Mouse (Mus musculus) heart, postnatal 0 days (tissue): ENCODE data around the gene Muc1. TPM values are rescaled to one million over a fixed set of nuclear protein-coding genes. Genes with fewer than 3 reads are reported as not detected.

Experiments used
- ATAC-seq: fragments of 200-750 bp; cut with Nextera tagmentation; 2 replicates; pipeline ENCODE4 v1.8.0; 2017; ENCODE audit warnings: low read depth, moderate number of reproducible peaks, moderate library complexity; ENCODE audit not compliant: insufficient read depth
- DNase-seq: peaks from one replicate; pipeline ENCODE4 v3.0.0-alpha.2; 2016; ENCODE audit warnings: low spot score
- H3K27ac ChIP-seq: fragments of 300-500 bp; sonication (generic); 2 replicates; pipeline ENCODE4 v1.5.1; 2014; ENCODE audit warnings: low read depth, mild to moderate bottlenecking
- H3K27me3 ChIP-seq: fragments of 300-500 bp; sonication (generic); 2 replicates; pipeline ENCODE4 v1.6.1; 2014; ENCODE audit warnings: low read length, mixed read lengths; ENCODE audit not compliant: control insufficient read depth, insufficient read depth
- H3K36me3 ChIP-seq: fragments of 300-500 bp; sonication (generic); replicated peaks from 2 replicates; pipeline ENCODE4 v1.6.1; 2014; ENCODE audit warnings: low read length, mixed read lengths; ENCODE audit not compliant: control insufficient read depth, insufficient read depth
- H3K4me1 ChIP-seq: fragments of 300-500 bp; sonication (generic); 2 replicates; pipeline ENCODE4 v1.6.1; 2014; ENCODE audit warnings: antibody characterized with exemption; ENCODE audit not compliant: control insufficient read depth, insufficient read depth
- H3K4me2 ChIP-seq: fragments of 300-500 bp; sonication (generic); 2 replicates; pipeline ENCODE4 v1.6.1; 2014; ENCODE audit warnings: low read depth, mild to moderate bottlenecking, low read length, moderate library complexity
- H3K4me3 ChIP-seq: fragments of 300-500 bp; sonication (generic); 2 replicates; pipeline ENCODE4 v1.5.1; 2014; ENCODE audit warnings: low read depth, low read length
- H3K9ac ChIP-seq: fragments of 300-500 bp; sonication (generic); replicated peaks from 2 replicates; pipeline ENCODE4 v1.6.1; 2014; ENCODE audit warnings: low read depth, low read length, mixed read lengths
- H3K9me3 ChIP-seq: fragments of 300-500 bp; sonication (generic); replicated peaks from 2 replicates; pipeline ENCODE4 v1.6.1; 2016; ENCODE audit warnings: low read length; ENCODE audit not compliant: control insufficient read depth
- CTCF ChIP-seq: IDR thresholded peaks from 2 replicates; pipeline ENCODE4 v1.5.1; 2016; ENCODE audit warnings: antibody characterized with exemption, control low read depth, low read depth
- EP300 ChIP-seq: IDR thresholded peaks from 2 replicates; pipeline ENCODE4 v1.6.1; 2016; ENCODE audit warnings: antibody characterized with exemption, low read depth
- WGBS: fragments of 180-500 bp; shearing (Covaris S2); extraction: QIAGEN DNeasy Blood & Tissue Kit; methylation state at CpG from one replicate; pipeline ENCODE4 v1.1.7; 2014; 5-methylcytosine and 5-hydroxymethylcytosine counted together
- polyA plus RNA-seq: library from polyadenylated mRNA; unstranded; fragments of >200 nt; fragmentation: Nextera tagmentation; extraction: Ambion mirVana; gene quantifications from 2 replicates; pipeline ENCODE4 v1.2.1, GENCODE M21; 2015
- total RNA-seq: library from RNA; depleted of rRNA; stranded (reverse); fragments of >200 nt; gene quantifications from 2 replicates; pipeline ENCODE4 v1.2.3, GENCODE M21; 2014; ENCODE audit warnings: low replicate concordance

Gene Muc1
- total and polyA plus RNA-seq, 2 experiments from 2014 or later, result 0.20 TPM; not detected in 1

GRCm38 (mm10) chr3:89262417-89262816, 33.6 kb downstream of the Muc1 start:
- no peak overlapping the region for H3K4me2 ChIP-seq
- peak; percentile 44 for DNase-seq
- no peaks in the 10 kb centered on the region for H3K36me3 ChIP-seq
- peak overlapping the region; percentile 50 for H3K27ac ChIP-seq
- WGBS, result 47% methylated on average over 10 of the region's 10 CpGs
- no peak overlapping the region for H3K4me3 ChIP-seq
- ATAC-seq, result peak; percentile 49
- H3K27me3 ChIP-seq, result no peaks in the 10 kb centered on the region
- TF ChIP-seq CTCF (no peak), EP300 (no peak)
- peaks cover 11% of the 10 kb centered on the region; the same call in 1 of the 2 replicates for H3K4me1 ChIP-seq
- no peaks in the 10 kb centered on the region for H3K9me3 ChIP-seq
- no peak overlapping the region for H3K9ac ChIP-seq

- Histone ChIP-seq H3K9me3 (no peaks in the 10 kb centered on the region), H3K27ac (peak overlapping the region; percentile 52; the same call in 1 of the 2 replicates), H3K4me1 (peaks cover 24% of the 10 kb centered on the region), H3K4me3 (peak overlapping the region; percentile 68), H3K36me3 (peaks cover 3% of the 10 kb centered on the region; the same call in 1 of the 2 replicates), H3K9ac (peak overlapping the region; percentile 71), H3K27me3 (no peaks in the 10 kb centered on the region), H3K4me2 (peak overlapping the region; percentile 83)
- WGBS, result 1% methylated on average over 20 of the region's 20 CpGs
- DNase-seq (peak; percentile 76), ATAC-seq (peak; percentile 76)
- no peak for TF ChIP-seq CTCF
- TF ChIP-seq EP300, result no peak
These were observed 37.6 kb downstream of the Muc1 start for GRCm38 (mm10) chr3:89266439-89266893.

GRCm38 (mm10) chr3:89268916-89269315, 40.1 kb downstream of the Muc1 start:
- Histone ChIP-seq H3K9ac (no peak overlapping the region), H3K27ac (no peak overlapping the region), H3K4me1 (peaks cover 20% of the 10 kb centered on the region), H3K36me3 (peaks cover 23% of the 10 kb centered on the region), H3K27me3 (no peaks in the 10 kb centered on the region), H3K9me3 (no peaks in the 10 kb centered on the region), H3K4me3 (no peak overlapping the region), H3K4me2 (no peak overlapping the region)
- TF ChIP-seq CTCF, result no peak
- no peak for TF ChIP-seq EP300
- ATAC-seq (no peak), DNase-seq (no peak)
- WGBS, result 72% methylated on average over 8 of the region's 8 CpGs

DNA sequence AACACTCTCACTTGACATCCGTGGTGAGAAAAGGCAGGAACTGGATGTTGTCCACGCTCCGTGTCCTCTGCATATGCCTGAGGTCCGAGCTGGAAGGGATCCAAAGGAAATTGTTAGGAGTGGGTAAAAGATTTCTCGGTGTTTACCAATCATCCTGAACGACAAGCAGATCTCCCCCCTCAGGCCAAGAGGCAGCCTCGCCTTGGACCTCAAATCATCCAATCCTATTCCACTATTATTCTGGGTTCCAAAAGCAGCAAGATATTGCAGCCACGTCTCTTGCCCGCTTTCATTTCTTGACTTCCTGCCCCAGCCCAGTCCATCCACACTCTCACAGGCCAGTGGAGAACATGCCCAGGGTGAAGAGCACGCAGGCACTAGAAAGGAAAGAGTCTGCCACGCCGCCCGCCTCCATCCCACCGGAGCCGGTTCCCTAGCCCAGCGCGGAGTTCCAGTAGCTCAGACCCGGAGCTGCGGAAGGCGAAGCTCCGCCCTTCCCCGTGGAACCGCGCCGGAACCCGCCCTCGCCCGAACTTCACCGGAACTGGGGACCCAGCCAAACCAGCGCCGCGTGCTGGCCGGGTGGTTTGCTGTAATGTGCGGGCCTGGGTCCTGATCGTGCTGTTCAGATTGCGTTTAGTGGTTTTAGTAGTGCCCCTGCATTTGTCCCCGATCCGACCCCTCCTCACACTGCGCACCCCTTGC, 41.3 kb downstream of the Muc1 start, which contains the start of gene Slc50a1:
Slc50a1 (minus strand) TSS at position 520 of the 705 bp plus-strand sequence.
- Histone ChIP-seq H3K27ac (peak within 1 kb of the TSS; percentile 85), H3K4me2 (peak within 1 kb of the TSS; percentile 77), H3K9ac (peak within 1 kb of the TSS; percentile 71), H3K4me3 (peak within 1 kb of the TSS; percentile 65), H3K4me1 (peaks cover 20% of the 10 kb centered on the region), H3K36me3 (peaks cover 28% of the 10 kb centered on the region), H3K27me3 (no peaks in the 10 kb centered on the region), H3K9me3 (no peaks in the 10 kb centered on the region)
- peak; percentile 60 for DNase-seq
- TF ChIP-seq CTCF (peak; percentile 39), EP300 (0 out of 2 replicates have a peak, but pooled peaks have one; percentile 18)
- WGBS, result 2% methylated on average over 39 of the region's 39 CpGs
- peak; percentile 67 for ATAC-seq

GRCm38 (mm10) chr3:89270891-89271290, 42.0 kb downstream of the Muc1 start:
- DNase-seq (peak; percentile 38), ATAC-seq (peak; percentile 45)
- Histone ChIP-seq H3K4me3 (peak overlapping the region; percentile 65; the same call in 1 of the 2 replicates), H3K4me1 (peaks cover 20% of the 10 kb centered on the region), H3K36me3 (peaks cover 35% of the 10 kb centered on the region), H3K27ac (peak overlapping the region; percentile 85), H3K9me3 (no peaks in the 10 kb centered on the region), H3K27me3 (no peaks in the 10 kb centered on the region), H3K4me2 (peak overlapping the region; percentile 77), H3K9ac (peak overlapping the region; percentile 71; the same call in 1 of the 2 replicates)
- no peak for TF ChIP-seq CTCF
- TF ChIP-seq EP300, result no peak
- 38% methylated on average over 6 of the region's 6 CpGs for WGBS
